ENCODE assay signal across 18 mouse cellular contexts in genomic region chr4:57774517-57774916, GRCm38 (mm10). TPM values are rescaled to one million over a fixed set of nuclear protein-coding genes. Genes with fewer than 3 reads are reported as not detected.
DNase-seq lines count a peak whose midpoint lies in the region; ATAC-seq and TF ChIP-seq lines count a peak whose summit lies in the region.
"Had no signal": no experiment of that assay in that cellular context is flagged by ENCODE, and none has a peak within 500 bp of the region (broad histone marks: within the 10 kb centered on the region; RNA-seq: fewer than 3 reads in every experiment).

No protein-coding gene starts in this region.

- TF ChIP-seq EP300 in liver, embryonic 14.5 days (IDR thresholded peaks at IDR 0.05; ENCODE audit: low read depth) = no peak
- peak; percentile 24 to 32; a peak in 2 of 4 replicates for TF ChIP-seq EP300 in MEL (IDR thresholded peaks at IDR 0.05; ENCODE audit: low read depth in 1 of 2, low read length in 2 of 2)

- TF ChIP-seq POLR2A in MEL (IDR thresholded peaks at IDR 0.05; ENCODE audit: control insufficient read depth in 1 of 2, insufficient read depth in 1 of 2, low read depth in 1 of 2, low read length in 2 of 2, poor library complexity in 1 of 2) = no peak

- H3K9ac ChIP-seq in heart, embryonic 12.5 days = no peak overlapping the region
- H3K9ac ChIP-seq in liver, embryonic 14.5 days (replicated peaks) = no peak overlapping the region
- no peak overlapping the region for H3K9ac ChIP-seq in MEL (ENCODE audit: control insufficient read depth, low read depth, low read length, poor library complexity, severe bottlenecking)
- H3K9ac ChIP-seq: forebrain, embryonic 13.5 days; forebrain, postnatal 0 days had no signal

- H3K27me3 ChIP-seq in heart, embryonic 12.5 days (replicated peaks) = no peaks in the 10 kb centered on the region
- no peaks in the 10 kb centered on the region for H3K27me3 ChIP-seq in liver, embryonic 14.5 days (ENCODE audit: control insufficient read depth, insufficient read depth, low read length)
- H3K27me3 ChIP-seq in MEL (ENCODE audit: control insufficient read depth in 1 of 2, insufficient read depth in 2 of 2, low read length in 2 of 2) = 0 out of 4 replicates have a peak, but pooled peaks cover 0 to 2% of the 10 kb centered on the region in 2 experiments
- H3K27me3 ChIP-seq: forebrain, embryonic 13.5 days; Patski had no signal

- H3K36me3 ChIP-seq in heart, embryonic 12.5 days = no peaks in the 10 kb centered on the region
- no peaks in the 10 kb centered on the region for H3K36me3 ChIP-seq in liver, embryonic 14.5 days (replicated peaks; ENCODE audit: control insufficient read depth, insufficient read depth, low read depth)
- peaks cover 0 to 16% of the 10 kb centered on the region in 2 experiments; a peak in 2 of 4 replicates for H3K36me3 ChIP-seq in MEL (ENCODE audit: control insufficient read depth in 1 of 2, insufficient read depth in 2 of 2, low read length in 2 of 2)
- H3K36me3 ChIP-seq: embryonic facial prominence, embryonic 10.5 days had no signal

- no peak for TF ChIP-seq CTCF in liver, embryonic 14.5 days (IDR thresholded peaks at IDR 0.05; ENCODE audit: low read depth)
- TF ChIP-seq CTCF in MEL (IDR thresholded peaks at IDR 0.05 in 2 of 3, conservative IDR thresholded peaks at IDR 0.05 in 1 of 3; ENCODE audit: control insufficient read depth in 1 of 3, insufficient read depth in 1 of 3, low read depth in 2 of 3, low read length in 3 of 3, poor library complexity in 1 of 3, severe bottlenecking in 1 of 3) = no peak

- no peaks in the 10 kb centered on the region for H3K79me2 ChIP-seq in MEL (ENCODE audit: control insufficient read depth, insufficient read depth, low read length, poor library complexity)

- no peak for ATAC-seq in heart, embryonic 12.5 days (ENCODE audit: insufficient number of reproducible peaks, low FRiP score)
- ATAC-seq in liver, embryonic 14.5 days (ENCODE audit: insufficient read depth) = peak; percentile 58; the same call in 1 of the 2 replicates
- ATAC-seq in megakaryocyte-erythroid progenitor cell, adult 5-6 weeks (replicated peaks; ENCODE audit: low FRiP score, low TSS enrichment, poor library complexity, severe bottlenecking) = peak; percentile 71
- ATAC-seq: activated CD4-positive, CD25-positive, alpha-beta regulatory T cell, adult 4 months; forebrain, embryonic 13.5 days; forebrain, postnatal 0 days; hindbrain, embryonic 16.5 days; Patski had no signal

- H3K27ac ChIP-seq in heart, embryonic 12.5 days (ENCODE audit: poor library complexity, severe bottlenecking) = peak overlapping the region; percentile 40
- H3K27ac ChIP-seq in liver, embryonic 14.5 days = no peak overlapping the region
- no peak overlapping the region for H3K27ac ChIP-seq in MEL (ENCODE audit: control insufficient read depth, low read depth, low read length)
- H3K27ac ChIP-seq: embryonic facial prominence, embryonic 10.5 days; forebrain, embryonic 13.5 days had no signal

- WGBS in heart, embryonic 12.5 days = 33% methylated on average over 4 of the region's 4 CpGs
- 14% methylated on average over 4 of the region's 4 CpGs for WGBS in liver, embryonic 14.5 days (ENCODE audit: insufficient replicate concordance)

- no peak overlapping the region for H3K4me3 ChIP-seq in heart, embryonic 12.5 days
- H3K4me3 ChIP-seq in liver, embryonic 14.5 days (ENCODE audit: insufficient read depth in 1 of 2, low read depth in 2 of 2, low read length in 2 of 2) = no peak overlapping the region
- H3K4me3 ChIP-seq in MEL (ENCODE audit: control insufficient read depth in 1 of 2, insufficient read depth in 1 of 2, low read depth in 2 of 2, low read length in 2 of 2) = no peak overlapping the region
- H3K4me3 ChIP-seq: embryonic facial prominence, embryonic 10.5 days; forebrain, embryonic 13.5 days had no signal

- no peak for TF ChIP-seq RAD21 in MEL (IDR thresholded peaks at IDR 0.05; ENCODE audit: low read depth, low read length)

- H3K4me1 ChIP-seq in heart, embryonic 12.5 days (replicated peaks) = peaks cover 45% of the 10 kb centered on the region
- H3K4me1 ChIP-seq in liver, embryonic 14.5 days (replicated peaks; ENCODE audit: control insufficient read depth in 2 of 2, insufficient read depth in 2 of 2, low read length in 1 of 2) = peaks cover 0 to 9% of the 10 kb centered on the region in 2 experiments; a peak in 2 of 4 replicates
- H3K4me1 ChIP-seq in MEL (ENCODE audit: control insufficient read depth in 1 of 2, insufficient read depth in 2 of 2, low read length in 2 of 2) = peaks cover 0 to 12% of the 10 kb centered on the region in 2 experiments; a peak in 3 of 4 replicates
- H3K4me1 ChIP-seq: forebrain, embryonic 13.5 days had no signal

- no peak overlapping the region for H3K4me2 ChIP-seq in heart, embryonic 12.5 days
- no peak overlapping the region for H3K4me2 ChIP-seq in liver, embryonic 14.5 days (ENCODE audit: low read depth)
- H3K4me2 ChIP-seq: forebrain, embryonic 13.5 days had no signal

- intact Hi-C loops in heart, postnatal 25 days (cut with DNase I) = no loop called here

- no peaks in the 10 kb centered on the region for H3K9me3 ChIP-seq in heart, embryonic 12.5 days (replicated peaks)
- no peaks in the 10 kb centered on the region for H3K9me3 ChIP-seq in liver, embryonic 14.5 days (ENCODE audit: control insufficient read depth, low read length)
- no peaks in the 10 kb centered on the region for H3K9me3 ChIP-seq in MEL (replicated peaks; ENCODE audit: insufficient read depth, low read length)
- H3K9me3 ChIP-seq: embryonic facial prominence, embryonic 10.5 days; forebrain, embryonic 13.5 days had no signal

- DNase-seq in heart, postnatal 25 days (ENCODE audit: low spot score) = no peak
- no peak for DNase-seq in liver, embryonic 14.5 days (ENCODE audit: low read depth in 3 of 3, low spot score in 3 of 3)
- no peak for DNase-seq in liver
- DNase-seq in MEL (ENCODE audit: low read depth, low spot score) = peak; percentile 28
- no peak for DNase-seq in kidney, postnatal 36 days
- DNase-seq: adrenal gland, postnatal 14 days; cerebellum, adult 18-20 months; cerebellum, adult 9-11 months; forebrain, postnatal 0 days; gastrocnemius, postnatal 14 days; heart, postnatal 36 days had no signal

TF ChIP-seq in MEL, 35 proteins besides CTCF, POLR2A, EP300 and RAD21:
- no peak; the same call in 1 of the 2 replicates for TF ChIP-seq RCOR1 (IDR thresholded peaks at IDR 0.05; ENCODE audit: low read depth, low read length)
- TF ChIP-seq CHD2 (IDR thresholded peaks at IDR 0.05; ENCODE audit: low read length) = no peak
- TF ChIP-seq MAFK (IDR thresholded peaks at IDR 0.05; ENCODE audit: borderline replicate concordance, low read depth, low read length) = no peak
- no peak for TF ChIP-seq MAX (IDR thresholded peaks at IDR 0.05; ENCODE audit: low read length)
- TF ChIP-seq MYB (IDR thresholded peaks at IDR 0.05; ENCODE audit: low read depth, low read length) = no peak
- TF ChIP-seq NRF1 (IDR thresholded peaks at IDR 0.05; ENCODE audit: insufficient read depth, low read depth, low read length, poor library complexity, severe bottlenecking) = no peak
- TF ChIP-seq POLR2AphosphoS5 (IDR thresholded peaks at IDR 0.05; ENCODE audit: borderline replicate concordance, low read depth, low read length) = no peak
- TF ChIP-seq E2F4 (IDR thresholded peaks at IDR 0.05; ENCODE audit: borderline replicate concordance, low read depth, low read length) = no peak
- no peak for TF ChIP-seq ZNF384 (IDR thresholded peaks at IDR 0.05; ENCODE audit: low read depth, low read length)
- TF ChIP-seq MAZ (IDR thresholded peaks at IDR 0.05; ENCODE audit: low read depth, low read length) = no peak
- TF ChIP-seq ELF1 (IDR thresholded peaks at IDR 0.05; ENCODE audit: low read depth, low read length) = no peak
- no peak for TF ChIP-seq SIN3A (IDR thresholded peaks at IDR 0.05; ENCODE audit: low read length)
- no peak for TF ChIP-seq TAL1 (IDR thresholded peaks at IDR 0.05; ENCODE audit: low read length)
- 0 out of 2 replicates have a peak, but pooled peaks have one; percentile 16 for TF ChIP-seq MXI1 (IDR thresholded peaks at IDR 0.05; ENCODE audit: low read depth, low read length)
- TF ChIP-seq TCF12 (IDR thresholded peaks at IDR 0.05; ENCODE audit: low read depth, low read length) = 0 out of 2 replicates have a peak, but pooled peaks have one; percentile 16
- TF ChIP-seq GABPA (IDR thresholded peaks at IDR 0.05; ENCODE audit: low read depth, low read length) = no peak
- no peak for TF ChIP-seq TBP (IDR thresholded peaks at IDR 0.05; ENCODE audit: low read depth, low read length)
- peak; percentile 70 for TF ChIP-seq USF1 (IDR thresholded peaks at IDR 0.05; ENCODE audit: low read depth, low read length)
- peak; percentile 96 for TF ChIP-seq BHLHE40 (IDR thresholded peaks at IDR 0.05; ENCODE audit: borderline replicate concordance, low read depth, low read length)
- TF ChIP-seq GATA1 (IDR thresholded peaks at IDR 0.05; ENCODE audit: low read depth, low read length) = peak; percentile 42; the same call in 1 of the 2 replicates
- TF ChIP-seq USF2 (IDR thresholded peaks at IDR 0.05; ENCODE audit: borderline replicate concordance in 1 of 2, insufficient read depth in 1 of 2, low read depth in 1 of 2, low read length in 2 of 2) = 0 out of 4 replicates have a peak, but pooled peaks of 1 of the 2 experiments have one; percentile 5
- no peak for TF ChIP-seq NELFE (IDR thresholded peaks at IDR 0.05; ENCODE audit: low read depth, low read length)
- 0 out of 2 replicates have a peak, but pooled peaks have one; percentile 31 for TF ChIP-seq ETS1 (IDR thresholded peaks at IDR 0.05; ENCODE audit: low read depth, low read length)
- TF ChIP-seq CHD1 (IDR thresholded peaks at IDR 0.05; ENCODE audit: low read depth, low read length) = no peak
- TF ChIP-seq ZMIZ1 (IDR thresholded peaks at IDR 0.05; ENCODE audit: low read depth, low read length) = no peak

RNA-seq across cellular contexts. Expression of gene Akap2, which starts 57.1 kb away (rescaled TPM):
- 50.1 and 50.3 TPM in 2 replicates for polyA plus RNA-seq in heart, embryonic 12.5 days (2016; fragmentation: Nextera tagmentation; extraction: Ambion mirVana)
- total RNA-seq in heart, postnatal 25 days (2021) = 10 to 100 TPM; 84.4 to 96.1 TPM
- 0.76 and 0.79 TPM in 2 replicates for polyA plus RNA-seq in liver, embryonic 14.5 days (2012; rRNA removed)
- 0.63 and 1.5 TPM in 2 replicates for polyA plus RNA-seq in liver, embryonic 14.5 days (2014; fragmentation: Nextera tagmentation; extraction: Ambion mirVana)
- total RNA-seq in MEL (2012; rRNA removed) = 1.7 and 2.6 TPM in 2 replicates
- polyA plus RNA-seq in MEL (2012; ENCODE audit: insufficient read depth in 1 of 2, insufficient read length in 2 of 2, low read depth in 1 of 2, low replicate concordance in 2 of 2, missing spikeins in 1 of 2) = 1 to 10 TPM in 1 of 2 experiments, not detected in 1; 7.2 TPM
- total RNA-seq in megakaryocyte-erythroid progenitor cell, adult 5-6 weeks (2014; fragmentation: Nextera tagmentation) = 0.25 TPM in 1 of 2 replicates, not detected in the other
- total RNA-seq in megakaryocyte-erythroid progenitor cell, adult 5-6 weeks (2017) = 0.04 and 0.42 TPM in 2 replicates

Comparison
In these comparisons a context has a peak if more than half of its experiments do, and no peak if none do; other contexts are left out.
1. RNA of gene Akap2, which starts 57.1 kb away (total RNA-seq): 84.4 to 96.1 TPM in heart, postnatal 25 days; 1.7 to 2.6 TPM in MEL and 0.04 to 0.42 TPM in megakaryocyte-erythroid progenitor cell, adult 5-6 weeks; every median in the first group is over 10 times any median in the second.